Mouse (Mus musculus): ENCODE results near the gene Erich6b.

Gene Erich6b

GRCm38 (mm10) chr14:75642080-75642479, at the start of gene Erich6b:
Gene Erich6b, plus strand, starts transcription at chr14:75642259.
- DNase-seq (ENCODE audit: low read depth in 1 of 2, low spot score in 2 of 2): no peak

- no peak for DNase-seq (ENCODE audit: low read depth in 1 of 2, low spot score in 2 of 2)
These were observed 49.1 kb upstream of the Erich6b start, which contains the start of gene Spert for GRCm38 (mm10) chr14:75592978-75593377. Gene Spert, minus strand, starts transcription at chr14:75593116.

DNA sequence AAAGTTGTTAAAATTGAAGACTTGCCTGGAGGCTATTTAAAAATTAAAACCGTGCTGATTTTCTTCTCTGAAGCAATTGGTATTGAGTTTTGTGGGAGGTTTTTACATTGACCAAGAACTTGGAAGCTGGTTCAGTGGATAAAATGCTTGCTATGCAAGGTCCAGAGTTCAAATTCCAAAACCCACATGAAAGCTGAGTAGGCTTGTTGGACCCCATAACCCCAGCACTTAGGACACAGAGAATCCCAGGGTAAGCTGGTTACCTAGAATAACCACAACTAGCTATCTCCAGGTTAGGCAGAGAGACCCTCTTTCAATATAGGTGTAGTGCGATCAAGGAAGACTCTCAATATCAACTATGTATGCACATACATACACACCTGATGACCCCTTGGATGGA, 32.9 kb upstream of the Erich6b start:
- DNase-seq (ENCODE audit: low read depth in 1 of 2, low spot score in 2 of 2): no peak

GRCm38 (mm10) chr14:75616375-75616774, 25.7 kb upstream of the Erich6b start:
- DNase-seq (ENCODE audit: low read depth in 1 of 2, low spot score in 2 of 2): no peak

DNA sequence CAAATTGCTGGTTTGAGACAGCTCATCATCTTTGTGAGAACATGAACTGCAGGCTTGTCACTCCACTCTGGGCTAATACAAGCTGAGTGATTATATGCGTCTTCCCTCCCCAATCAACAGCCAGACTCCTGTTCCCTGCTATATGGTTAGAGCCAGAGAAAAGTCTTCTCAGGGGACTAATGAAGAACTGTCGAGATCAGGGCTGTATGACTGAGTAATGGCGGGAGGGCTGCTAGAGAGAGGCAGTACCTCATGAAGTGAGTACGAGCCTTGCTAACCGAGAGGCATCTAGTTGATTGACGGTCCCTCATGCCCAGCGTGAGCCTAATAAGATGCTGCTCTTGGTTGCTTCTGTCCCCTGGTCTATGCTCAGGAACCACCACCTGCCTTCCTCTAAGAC, 19.1 kb upstream of the Erich6b start:
- no peak for DNase-seq (ENCODE audit: low read depth in 1 of 2, low spot score in 2 of 2)

GRCm38 (mm10) chr14:75628870-75629269, 13.2 kb upstream of the Erich6b start:
- no peak for DNase-seq (ENCODE audit: low read depth in 1 of 2, low spot score in 2 of 2)

DNA sequence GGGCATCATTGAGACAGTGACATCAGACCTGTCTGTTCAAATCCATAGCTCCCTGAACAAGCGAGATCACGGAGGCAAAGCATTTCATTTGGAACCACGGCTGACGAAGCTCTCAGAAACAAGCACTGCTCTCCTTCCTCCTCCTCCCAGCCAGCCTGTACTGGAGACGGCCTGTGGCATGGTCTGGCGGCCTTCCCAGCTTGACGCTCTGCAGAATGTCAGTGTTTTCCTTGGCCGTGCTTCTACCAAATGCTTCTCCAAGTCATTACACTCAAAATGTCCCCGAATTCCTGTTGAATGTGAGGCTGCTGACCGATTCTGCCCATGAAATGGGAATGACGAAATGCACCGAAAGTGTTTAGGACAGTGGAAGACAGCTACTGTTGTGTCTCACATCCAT, 6.7 kb upstream of the Erich6b start:
- no peak for DNase-seq (ENCODE audit: low read depth in 1 of 2, low spot score in 2 of 2)

- no peak for DNase-seq (ENCODE audit: low read depth in 1 of 2, low spot score in 2 of 2)
These were observed 6.0 kb upstream of the Erich6b start for GRCm38 (mm10) chr14:75636107-75636506.

DNA sequence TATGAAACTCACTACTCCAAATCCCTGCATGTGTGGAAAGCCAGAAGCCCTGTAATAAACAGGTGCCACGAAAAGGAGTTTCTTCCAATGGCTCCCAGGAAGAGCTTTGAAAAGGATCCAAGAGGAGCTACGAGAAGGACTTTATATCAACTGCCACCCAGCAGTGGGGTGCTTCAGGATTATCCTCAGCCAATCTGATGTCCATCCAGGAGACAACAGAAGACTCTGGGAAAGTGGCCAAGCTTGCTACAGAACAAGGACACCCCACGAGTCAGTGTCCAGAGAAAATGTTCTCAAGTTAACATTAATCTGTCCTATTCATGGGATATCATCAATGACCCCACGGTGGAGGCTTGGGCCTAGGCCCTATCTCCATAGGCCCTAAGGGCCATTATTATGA, 4.4 kb upstream of the Erich6b start:
- DNase-seq (ENCODE audit: low read depth in 1 of 2, low spot score in 2 of 2): no peak

DNA sequence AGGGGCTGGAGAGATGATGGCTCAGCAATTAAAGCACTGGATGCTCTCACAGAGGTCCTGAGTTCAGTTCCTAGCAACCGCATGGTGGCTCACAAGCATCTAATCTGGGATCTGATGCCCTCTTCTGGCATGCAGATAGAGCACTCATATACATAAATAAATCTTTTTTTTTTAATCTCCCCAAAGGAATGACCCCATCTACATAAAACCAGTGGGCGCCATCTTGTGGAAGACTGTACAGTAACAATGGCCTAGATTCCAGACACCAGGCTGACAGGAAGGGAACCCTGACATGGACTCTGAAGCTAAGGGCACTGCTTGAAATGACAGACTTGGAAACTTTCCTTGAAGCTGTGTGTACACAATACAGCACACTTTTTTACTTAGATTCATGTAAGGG, 1.2 kb upstream of the Erich6b start:
- DNase-seq (ENCODE audit: low read depth in 1 of 2, low spot score in 2 of 2): no peak

- DNase-seq (ENCODE audit: low read depth in 1 of 2, low spot score in 2 of 2): no peak
These were observed 690 bp upstream of the Erich6b start for GRCm38 (mm10) chr14:75641369-75641768.

DNA sequence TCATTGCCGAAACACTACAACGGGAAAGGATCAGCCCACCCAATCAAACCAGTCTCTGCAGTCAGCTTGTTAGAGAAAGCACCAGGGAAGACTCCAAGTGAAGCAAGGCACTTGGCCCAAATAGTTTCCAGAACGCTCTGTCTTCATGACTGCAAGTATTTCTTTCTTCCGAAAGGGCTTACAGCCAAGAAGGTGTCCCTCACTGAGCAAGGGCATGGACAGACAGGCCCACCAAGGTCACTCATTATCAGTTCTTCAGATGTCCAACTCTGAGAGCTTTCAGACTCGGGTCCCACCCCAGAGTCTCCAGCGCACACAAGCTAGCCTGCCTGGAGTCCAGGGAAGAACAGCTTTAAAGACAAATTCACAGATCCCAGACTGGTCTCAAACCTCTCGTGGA, 3.4 kb downstream of the Erich6b start:
- no peak for DNase-seq (ENCODE audit: low read depth in 1 of 2, low spot score in 2 of 2)

DNA sequence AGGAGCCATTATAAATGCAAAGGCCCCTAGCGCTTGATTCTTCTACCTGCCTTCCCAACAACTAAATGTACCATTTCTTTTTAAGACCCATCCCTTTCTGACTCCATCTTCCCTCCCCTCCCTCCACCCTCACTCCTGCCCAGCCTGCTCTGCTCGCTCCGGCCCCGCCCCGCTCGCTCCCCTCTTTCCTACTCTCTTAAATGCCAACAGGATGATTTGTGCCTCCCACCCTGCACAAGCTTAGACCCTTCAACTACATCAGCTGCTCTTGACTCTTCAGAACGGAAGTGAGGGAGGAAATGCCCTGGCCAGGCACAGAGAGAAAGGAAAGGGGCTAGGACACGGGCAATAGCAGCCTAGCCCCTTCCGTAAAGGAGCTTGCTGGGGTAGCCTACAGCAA, 4.0 kb downstream of the Erich6b start:
- no peak for DNase-seq (ENCODE audit: low read depth in 1 of 2, low spot score in 2 of 2)

- DNase-seq (ENCODE audit: low read depth in 1 of 2, low spot score in 2 of 2): no peak
These were observed 5.1 kb downstream of the Erich6b start for GRCm38 (mm10) chr14:75646968-75647829.

- no peak for DNase-seq (ENCODE audit: low read depth in 1 of 2, low spot score in 2 of 2)
These were observed 18.9 kb downstream of the Erich6b start for GRCm38 (mm10) chr14:75660936-75661335.

- DNase-seq (ENCODE audit: low read depth in 1 of 2, low spot score in 2 of 2): no peak
These were observed 19.5 kb downstream of the Erich6b start for GRCm38 (mm10) chr14:75661548-75661947.

DNA sequence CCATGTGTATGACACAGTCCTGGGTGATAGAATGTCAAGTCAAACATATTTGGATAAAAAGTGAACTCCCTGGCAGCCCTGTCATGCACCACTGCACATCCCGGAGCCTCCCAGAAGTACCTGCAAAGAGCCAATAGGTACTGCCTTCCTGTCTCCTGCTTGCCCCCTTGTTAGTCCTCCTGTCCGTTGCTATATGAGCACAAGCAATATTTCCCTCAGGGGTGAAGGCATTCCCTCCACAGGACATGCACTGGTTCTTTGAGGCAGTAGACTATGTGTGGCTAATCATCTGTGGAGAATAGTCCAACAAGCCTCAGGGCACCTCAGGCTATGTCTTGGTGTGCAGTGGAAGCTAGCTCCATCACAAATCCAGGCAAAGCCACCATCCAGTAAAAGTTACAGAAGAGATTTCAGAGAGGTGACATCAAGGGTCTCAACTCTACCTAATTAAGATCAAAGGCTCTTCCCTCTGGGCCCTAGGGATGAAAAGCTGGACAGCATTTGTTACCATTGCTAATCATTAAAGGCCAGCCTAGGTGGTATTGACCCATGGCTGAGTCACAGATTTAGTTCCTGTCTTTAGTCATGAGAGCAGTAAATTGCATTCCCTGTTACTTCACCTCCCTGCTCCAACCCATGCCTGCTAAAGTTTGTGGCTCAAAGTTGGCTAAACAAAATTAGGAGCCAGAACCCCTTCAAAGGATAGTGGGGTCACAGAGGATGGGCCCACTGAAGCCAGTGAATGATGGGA, 23.5 kb downstream of the Erich6b start:
- DNase-seq (ENCODE audit: low read depth in 1 of 2, low spot score in 2 of 2): no peak

DNA sequence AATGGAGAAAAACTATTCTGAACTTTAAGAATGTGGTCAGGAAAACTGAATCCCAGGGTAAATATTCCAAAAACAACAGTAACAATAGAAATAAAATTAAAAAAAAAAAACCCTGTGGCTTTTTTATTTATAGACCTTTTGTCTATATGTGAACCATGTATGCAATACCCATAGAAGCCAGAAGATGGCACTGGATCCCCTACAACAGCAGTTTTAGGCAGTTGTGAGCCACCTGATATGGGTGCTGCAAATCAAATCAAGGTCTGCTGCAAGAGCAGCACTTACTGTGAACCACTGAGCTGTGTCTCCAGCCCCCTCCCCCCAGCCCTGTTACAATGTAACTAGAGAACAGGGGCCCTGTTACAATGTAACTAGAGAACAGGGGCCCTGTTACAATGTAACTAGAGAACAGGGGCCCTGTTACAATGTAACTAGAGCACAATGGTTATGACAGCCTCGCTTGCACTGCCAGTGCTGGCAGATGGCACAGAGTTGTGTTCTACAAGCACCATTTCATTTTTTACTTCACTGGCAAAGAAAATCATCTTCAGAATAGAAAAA, 27.1 kb downstream of the Erich6b start:
- DNase-seq (ENCODE audit: low read depth in 1 of 2, low spot score in 2 of 2): no peak

GRCm38 (mm10) chr14:75676316-75676715, 34.3 kb downstream of the Erich6b start:
- DNase-seq (ENCODE audit: low read depth in 1 of 2, low spot score in 2 of 2): no peak

GRCm38 (mm10) chr14:75690428-75690827, 48.4 kb downstream of the Erich6b start:
- no peak for DNase-seq (ENCODE audit: low read depth in 1 of 2, low spot score in 2 of 2)

GRCm38 (mm10) chr14:75696096-75696495, 54.0 kb downstream of the Erich6b start:
- DNase-seq (ENCODE audit: low read depth in 1 of 2, low spot score in 2 of 2): no peak

- DNase-seq (ENCODE audit: low read depth in 1 of 2, low spot score in 2 of 2): no peak
These were observed 55.9 kb downstream of the Erich6b start for GRCm38 (mm10) chr14:75697928-75698327.

Data from monocyte, adult 2 months (primary cell).